Mouse (Mus musculus) fibroblast of lung, adult 2 months (primary cell): ENCODE data around the gene Casz1.

Source experiments
- DNase-seq: peaks from one replicate; pipeline ENCODE4 v3.0.0-alpha.2; 2011; ENCODE audit warnings: low read depth

Casz1 gene

DNA sequence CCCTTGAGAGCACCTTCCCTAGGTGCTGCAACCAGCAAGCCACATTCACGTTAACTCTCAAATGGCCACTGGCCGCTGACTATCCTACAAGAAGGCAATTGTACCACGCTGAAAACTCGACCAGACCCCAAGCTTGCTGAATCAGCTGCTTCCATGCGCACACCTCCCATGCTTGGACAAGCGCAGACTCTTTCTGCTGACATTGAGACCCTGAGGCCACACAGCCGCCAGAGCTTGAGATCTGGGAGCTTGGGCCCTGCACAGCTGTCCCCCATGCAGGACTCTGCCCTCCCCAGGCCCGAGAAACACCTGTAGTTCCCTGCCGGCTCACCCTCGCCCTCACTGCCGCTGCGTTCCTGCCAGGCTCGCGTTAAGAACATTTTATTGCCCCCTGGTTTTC lies 168.5 kb downstream of the Casz1 start:
- DNase-seq: no peak

DNA sequence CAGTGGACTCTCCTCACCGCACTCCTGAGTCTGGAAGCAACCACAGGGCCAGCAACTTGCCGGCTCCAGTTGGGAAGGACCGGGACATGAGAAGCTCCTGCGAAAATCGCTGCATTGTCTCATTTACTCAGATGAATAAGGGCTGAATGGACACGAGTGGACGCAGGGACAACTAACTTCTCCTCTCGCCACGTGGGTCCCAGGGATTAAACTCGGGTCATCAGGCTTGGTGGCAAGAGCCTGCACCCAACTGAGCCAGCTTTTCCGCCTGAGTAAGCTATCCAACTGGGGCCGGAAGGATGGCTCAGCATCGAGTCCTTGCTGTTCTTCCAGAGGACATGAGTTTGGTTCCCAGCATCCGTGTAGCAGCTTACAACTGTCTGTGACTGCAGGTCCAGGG lies 169.2 kb downstream of the Casz1 start:
- DNase-seq: no peak

- no peak for DNase-seq
Observed at GRCm38 (mm10) chr4:148974833-148975232, 170.6 kb downstream of the Casz1 start.

- no peak for DNase-seq
Observed at GRCm38 (mm10) chr4:148978221-148978855, 174.1 kb downstream of the Casz1 start.

GRCm38 (mm10) chr4:148978926-148979325 lies 174.7 kb downstream of the Casz1 start:
- no peak for DNase-seq

GRCm38 (mm10) chr4:148979837-148980236 lies 175.6 kb downstream of the Casz1 start:
- DNase-seq: no peak

DNA sequence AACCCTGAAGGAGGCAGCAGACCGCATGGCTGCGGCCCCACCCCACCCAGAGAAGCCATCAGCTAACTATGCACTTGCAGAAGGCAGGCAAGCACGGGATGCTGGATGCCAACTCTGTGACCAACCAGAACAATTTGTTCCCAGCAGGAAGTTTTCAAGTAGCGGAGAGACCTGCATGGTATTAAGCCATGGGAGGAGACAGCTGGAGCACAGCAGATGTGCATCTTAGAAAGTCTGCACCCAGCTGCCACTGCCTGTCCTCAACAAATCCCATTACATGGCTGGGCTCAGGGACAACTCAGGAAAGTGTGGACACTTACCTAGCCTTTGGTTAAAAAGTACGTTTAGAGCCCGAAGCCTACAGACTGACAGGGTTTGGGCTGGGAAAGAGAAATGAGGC lies 178.0 kb downstream of the Casz1 start:
- no peak for DNase-seq

GRCm38 (mm10) chr4:148984701-148985540 lies 180.7 kb downstream of the Casz1 start:
- no peak for DNase-seq

- DNase-seq: no peak
Observed at GRCm38 (mm10) chr4:148985541-148986476, 181.6 kb downstream of the Casz1 start.

- DNase-seq: no peak
Observed at GRCm38 (mm10) chr4:148990038-148990437, 185.8 kb downstream of the Casz1 start.

- DNase-seq: no peak
Observed at GRCm38 (mm10) chr4:148993948-148994347, 189.7 kb downstream of the Casz1 start.

DNA sequence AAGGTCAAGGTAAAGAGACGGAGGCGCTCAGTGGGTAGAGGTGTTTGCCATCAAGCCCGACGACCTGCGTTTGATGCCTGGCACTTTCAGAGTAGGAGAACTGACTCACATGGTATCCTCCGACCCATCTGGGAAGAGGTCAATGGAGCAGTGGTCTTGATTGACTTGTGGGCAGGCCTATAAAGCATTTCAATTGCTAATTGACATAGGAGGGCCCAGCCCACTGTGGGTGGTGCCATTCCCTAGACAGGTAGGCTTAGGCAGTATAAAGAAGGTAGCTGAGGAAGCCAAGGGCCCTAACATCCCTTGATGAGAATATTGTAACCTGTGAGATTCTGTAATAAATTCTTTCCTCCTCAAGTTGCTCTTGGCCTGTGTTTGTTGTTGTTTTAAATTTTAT lies 196.5 kb downstream of the Casz1 start:
- no peak for DNase-seq

DNA sequence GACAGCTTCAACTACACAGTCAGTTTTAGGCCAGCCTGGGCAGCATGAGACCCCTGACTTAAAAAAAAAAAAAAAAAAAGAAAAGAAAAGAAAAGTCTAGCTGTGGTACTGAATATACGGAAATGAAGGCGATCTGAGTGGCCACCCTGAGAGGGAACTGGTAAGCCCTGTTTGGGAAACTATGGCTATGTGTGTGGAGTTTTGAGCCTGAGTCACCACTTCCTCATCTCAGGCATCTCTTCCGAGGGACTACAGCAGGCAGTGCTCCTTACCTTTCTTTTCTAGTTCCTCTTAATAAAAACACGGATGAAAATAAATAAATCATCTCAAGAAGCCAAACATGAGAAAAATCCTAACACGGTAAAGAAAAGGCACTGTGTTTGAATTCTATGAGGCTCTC lies 197.3 kb downstream of the Casz1 start:
- DNase-seq: no peak

DNA sequence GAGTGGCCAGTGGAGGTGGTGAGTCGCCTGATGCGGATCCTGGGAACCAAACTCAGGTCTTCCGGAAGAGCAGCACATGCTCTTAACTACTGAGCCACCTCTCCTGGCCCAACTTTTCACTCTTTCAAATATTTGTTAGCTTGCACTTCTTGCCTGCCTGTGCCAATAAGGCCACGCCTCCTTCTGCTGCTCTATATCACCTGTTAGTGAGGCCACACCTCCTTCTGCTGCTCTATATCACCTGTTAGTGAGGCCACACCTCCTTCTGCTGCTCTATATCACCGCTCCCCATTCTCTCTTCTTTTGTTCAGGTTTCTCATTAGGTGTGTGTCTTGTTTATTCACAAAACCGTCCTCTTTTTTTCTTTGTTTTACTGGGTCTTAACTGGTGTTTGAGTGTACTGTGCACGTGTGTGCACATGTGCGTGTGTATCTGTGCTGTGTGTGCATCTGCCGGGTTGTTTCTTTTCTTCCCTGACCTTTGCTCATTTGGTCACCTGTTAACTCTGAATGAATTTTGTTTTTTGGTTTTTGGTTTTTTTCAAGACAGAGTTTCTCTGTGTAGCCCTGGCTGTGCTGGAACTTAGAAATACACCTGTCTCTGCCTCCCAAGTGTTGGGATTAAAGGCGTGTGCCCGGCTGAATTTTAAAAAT lies 198.3 kb downstream of the Casz1 start:
- DNase-seq: no peak
